Mouse (Mus musculus) stomach, postnatal 0 days (tissue): ENCODE results near the gene Pwwp2a. TPM values are rescaled to one million over a fixed set of nuclear protein-coding genes. Genes with fewer than 3 reads are reported as not detected.

ENCODE experiments used
- ATAC-seq: fragments of 200-750 bp; cut with Nextera tagmentation; 2 replicates; pipeline ENCODE4 v1.8.0; 2017; ENCODE audit not compliant: low FRiP score, low TSS enrichment
- DNase-seq: peaks from one replicate; pipeline ENCODE4 v3.0.0-alpha.2; 2016; ENCODE audit warnings: low spot score
- H3K27ac ChIP-seq: fragments of 300-500 bp; sonication (generic); replicated peaks from 2 replicates; pipeline ENCODE4 v1.5.1; 2014; ENCODE audit warnings: mild to moderate bottlenecking, control low read depth
- H3K27me3 ChIP-seq: fragments of 300-500 bp; sonication (generic); 2 replicates; pipeline ENCODE4 v1.6.1; 2014; ENCODE audit warnings: low read length; ENCODE audit not compliant: control insufficient read depth, insufficient read depth
- H3K36me3 ChIP-seq: fragments of 300-500 bp; sonication (generic); 2 replicates; pipeline ENCODE4 v1.6.1; 2014; ENCODE audit warnings: low read length, mixed read lengths; ENCODE audit not compliant: control insufficient read depth, insufficient read depth
- H3K4me1 ChIP-seq: fragments of 300-500 bp; sonication (generic); replicated peaks from 2 replicates; pipeline ENCODE4 v1.6.1; 2014; ENCODE audit warnings: antibody characterized with exemption; ENCODE audit not compliant: control insufficient read depth, insufficient read depth
- H3K4me2 ChIP-seq: fragments of 300-500 bp; sonication (generic); replicated peaks from 2 replicates; pipeline ENCODE4 v1.6.1; 2014; ENCODE audit warnings: low read depth, mild to moderate bottlenecking, control low read depth, moderate library complexity
- H3K4me3 ChIP-seq: fragments of 300-500 bp; sonication (generic); 2 replicates; pipeline ENCODE4 v1.5.1; 2014; ENCODE audit warnings: low read depth, low read length, control low read depth
- H3K9ac ChIP-seq: fragments of 300-500 bp; sonication (generic); 2 replicates; pipeline ENCODE4 v1.6.1; 2014; ENCODE audit warnings: mild to moderate bottlenecking, low read length, control low read depth, mixed read lengths
- H3K9me3 ChIP-seq: fragments of 300-500 bp; sonication (generic); 2 replicates; pipeline ENCODE4 v1.6.1; 2016; ENCODE audit warnings: low read length; ENCODE audit not compliant: control insufficient read depth
- CTCF ChIP-seq: IDR thresholded peaks from 2 replicates; pipeline ENCODE4 v1.5.1; 2016; ENCODE audit warnings: antibody characterized with exemption, low read depth, mild to moderate bottlenecking, moderate library complexity
- EP300 ChIP-seq: optimal IDR thresholded peaks from 2 replicates; pipeline ENCODE3; 2016; ENCODE audit warnings: antibody characterized with exemption
- WGBS: fragments of 180-500 bp; shearing (Covaris S2); extraction: QIAGEN DNeasy Blood & Tissue Kit; methylation state at CpG from one replicate; pipeline ENCODE4 v1.1.7; 2014; 5-methylcytosine and 5-hydroxymethylcytosine counted together
- polyA plus RNA-seq: library from polyadenylated mRNA; unstranded; fragments of >200 nt; fragmentation: Nextera tagmentation; extraction: Ambion mirVana; gene quantifications from 2 replicates; pipeline ENCODE4 v1.2.1, GENCODE M21; 2015

Gene Pwwp2a
- polyA plus RNA-seq, 1 experiment from 2014 or later, result 11.3 TPM

GRCm38 (mm10) chr11:43728737-43729301, 47.0 kb downstream of the Pwwp2a start:
- 83% methylated on average over 7 of the region's 7 CpGs for WGBS
- H3K36me3 ChIP-seq, result peaks cover 7% of the 10 kb centered on the region; the same call in 1 of the 2 replicates
- DNase-seq, result no peak
- H3K4me3 ChIP-seq, result no peak overlapping the region
- no peak overlapping the region for H3K27ac ChIP-seq
- H3K4me2 ChIP-seq, result no peak overlapping the region
- ATAC-seq, result no peak
- no peak for TF ChIP-seq EP300
- no peak for TF ChIP-seq CTCF
- no peaks in the 10 kb centered on the region for H3K9me3 ChIP-seq
- H3K27me3 ChIP-seq, result no peaks in the 10 kb centered on the region
- H3K4me1 ChIP-seq, result no peaks in the 10 kb centered on the region
- H3K9ac ChIP-seq, result no peak overlapping the region

DNA sequence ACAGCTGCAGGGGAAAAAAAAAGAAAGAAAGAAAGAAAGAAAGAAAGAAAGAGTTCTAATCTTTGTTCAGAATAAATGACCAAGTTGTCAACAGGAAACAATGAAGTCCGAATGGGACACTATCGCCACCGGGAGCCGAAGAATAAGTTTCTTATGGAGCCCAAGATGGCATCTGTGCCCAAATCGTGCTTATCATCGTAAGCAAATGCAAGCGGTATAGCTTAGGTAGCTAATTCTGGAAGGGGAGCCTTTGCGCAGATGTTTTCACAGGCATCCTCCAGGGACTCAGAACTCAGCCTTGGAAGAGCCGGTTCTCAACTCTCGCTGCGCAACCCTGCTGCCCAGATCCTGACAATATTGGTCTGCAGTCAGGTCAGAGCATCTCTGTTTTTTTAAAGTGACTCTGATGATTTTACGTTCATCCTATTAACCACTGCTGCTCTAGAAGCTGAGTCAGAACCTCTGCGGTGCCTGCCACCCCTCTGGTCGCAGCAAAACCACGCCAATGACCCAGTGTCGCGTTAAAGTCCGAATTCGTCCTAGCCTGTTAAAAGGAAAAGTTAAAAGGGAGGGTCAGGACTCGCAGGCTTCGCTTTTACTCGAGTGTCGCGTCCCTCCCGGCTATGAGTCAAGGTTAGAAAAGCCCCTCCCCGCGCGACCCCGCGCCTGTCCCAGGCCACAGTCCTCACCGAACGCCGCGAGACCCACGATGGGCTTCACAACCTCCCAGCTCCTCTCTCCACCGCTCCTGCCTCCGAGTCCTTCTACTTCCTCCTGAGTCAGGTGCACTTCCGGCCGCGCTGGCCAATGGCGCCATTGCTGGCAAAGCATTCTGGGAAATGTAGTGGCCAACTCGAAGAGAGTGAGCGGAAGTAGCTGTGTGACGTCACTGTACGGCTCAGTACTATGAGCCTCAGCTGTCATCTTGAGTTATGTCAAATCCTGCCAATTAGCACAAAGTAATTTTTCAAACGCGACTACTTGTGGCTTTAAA, 65.7 kb downstream of the Pwwp2a start, which contains the start of gene Ttc1:
Ttc1 (minus strand) TSS at position 776 of the 994 bp plus-strand sequence.
- peak within 1 kb of the TSS; percentile 64 for H3K4me3 ChIP-seq
- ATAC-seq (peak; percentile 99), DNase-seq (peak; percentile 96)
- TF ChIP-seq EP300, result no peak
- no peak for TF ChIP-seq CTCF
- WGBS, result 3% methylated on average over 47 of the region's 47 CpGs
- H3K9ac ChIP-seq, result peak within 1 kb of the TSS; percentile 83
- peak within 1 kb of the TSS; percentile 77 for H3K27ac ChIP-seq
- H3K36me3 ChIP-seq, result peaks cover 3% of the 10 kb centered on the region; the same call in 1 of the 2 replicates
- no peaks in the 10 kb centered on the region for H3K27me3 ChIP-seq
- no peaks in the 10 kb centered on the region for H3K9me3 ChIP-seq
- no peaks in the 10 kb centered on the region for H3K4me1 ChIP-seq
- H3K4me2 ChIP-seq, result peak within 1 kb of the TSS; percentile 81

- H3K9ac ChIP-seq, result no peak overlapping the region
- no peak overlapping the region for H3K4me2 ChIP-seq
- H3K36me3 ChIP-seq, result no peaks in the 10 kb centered on the region
- peak; percentile 50 for TF ChIP-seq CTCF
- no peak for TF ChIP-seq EP300
- H3K4me1 ChIP-seq, result no peaks in the 10 kb centered on the region
- 64% methylated on average over 2 of the region's 2 CpGs for WGBS
- H3K27ac ChIP-seq, result no peak overlapping the region
- no peaks in the 10 kb centered on the region for H3K9me3 ChIP-seq
- ATAC-seq (no peak), DNase-seq (no peak)
- no peaks in the 10 kb centered on the region for H3K27me3 ChIP-seq
- H3K4me3 ChIP-seq, result no peak overlapping the region
These were observed 69.7 kb downstream of the Pwwp2a start for GRCm38 (mm10) chr11:43751542-43751941.

DNA sequence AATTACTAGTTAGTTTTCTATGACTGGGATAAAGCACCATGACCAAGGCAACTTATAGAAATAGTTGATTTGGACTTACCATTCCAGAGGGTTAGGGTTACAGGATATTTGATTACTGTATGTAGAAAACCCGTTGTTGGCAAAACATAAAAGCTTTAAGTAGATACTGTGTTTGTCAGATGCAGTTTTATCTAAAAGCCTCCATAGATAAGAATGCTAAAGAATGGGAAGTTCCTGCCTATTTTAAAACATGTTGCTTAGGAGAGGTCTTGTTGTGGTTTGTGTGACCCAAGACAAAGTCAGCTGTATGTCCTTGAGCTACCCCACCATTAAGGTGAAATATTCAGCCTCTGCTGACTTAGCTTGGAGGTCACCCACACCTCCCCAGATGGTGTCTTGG, 72.8 kb downstream of the Pwwp2a start:
- TF ChIP-seq EP300 (no peak), CTCF (no peak)
- WGBS, result 60% methylated on average over 1 of the region's 1 CpGs
- H3K9ac ChIP-seq, result no peak overlapping the region
- H3K36me3 ChIP-seq, result no peaks in the 10 kb centered on the region
- H3K27ac ChIP-seq, result no peak overlapping the region
- no peaks in the 10 kb centered on the region for H3K27me3 ChIP-seq
- DNase-seq, result no peak
- no peaks in the 10 kb centered on the region for H3K9me3 ChIP-seq
- H3K4me3 ChIP-seq, result no peak overlapping the region
- H3K4me1 ChIP-seq, result no peaks in the 10 kb centered on the region
- no peak for ATAC-seq
- no peak overlapping the region for H3K4me2 ChIP-seq

DNA sequence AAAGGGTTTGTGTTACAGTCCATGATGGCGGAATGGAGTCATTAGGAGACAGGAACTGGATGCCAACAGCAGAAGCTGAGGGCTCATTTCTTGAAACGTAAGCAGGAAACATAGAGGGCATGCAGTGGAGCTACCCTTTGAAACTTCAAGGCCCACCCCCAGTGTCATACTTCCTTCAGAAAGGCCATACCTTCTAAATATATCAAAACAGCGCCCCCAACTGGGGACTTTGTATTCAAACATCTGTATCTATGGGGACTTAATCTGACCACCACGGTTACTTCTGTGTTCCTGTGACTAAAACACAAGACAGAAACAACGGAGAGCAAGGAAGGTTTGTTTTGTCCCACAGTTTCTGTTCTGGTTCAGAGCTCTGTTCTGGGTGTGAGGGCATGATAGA, 73.6 kb downstream of the Pwwp2a start:
- 74% methylated on average over 5 of the region's 5 CpGs for WGBS
- no peak for ATAC-seq

GRCm38 (mm10) chr11:43758436-43758835, 76.6 kb downstream of the Pwwp2a start:
- Histone ChIP-seq H3K9ac (no peak overlapping the region), H3K4me2 (no peak overlapping the region), H3K27me3 (no peaks in the 10 kb centered on the region), H3K9me3 (no peaks in the 10 kb centered on the region), H3K4me3 (no peak overlapping the region), H3K36me3 (no peaks in the 10 kb centered on the region), H3K4me1 (no peaks in the 10 kb centered on the region), H3K27ac (no peak overlapping the region)
- no peak for ATAC-seq
- no peak for TF ChIP-seq EP300
- TF ChIP-seq CTCF, result no peak
- WGBS, result 51% methylated on average over 2 of the region's 2 CpGs
- DNase-seq, result no peak

More for the DNA sequence above, 73.6 kb downstream of the Pwwp2a start:
- H3K4me2 ChIP-seq, result no peak overlapping the region
- TF ChIP-seq EP300, result no peak
- no peak for TF ChIP-seq CTCF
- H3K4me1 ChIP-seq, result no peaks in the 10 kb centered on the region
- H3K9me3 ChIP-seq, result no peaks in the 10 kb centered on the region
- H3K9ac ChIP-seq, result no peak overlapping the region
- no peak overlapping the region for H3K27ac ChIP-seq
- H3K27me3 ChIP-seq, result no peaks in the 10 kb centered on the region
- H3K36me3 ChIP-seq, result no peaks in the 10 kb centered on the region
- H3K4me3 ChIP-seq, result no peak overlapping the region
- no peak for DNase-seq
